In the genomic region with DNA sequence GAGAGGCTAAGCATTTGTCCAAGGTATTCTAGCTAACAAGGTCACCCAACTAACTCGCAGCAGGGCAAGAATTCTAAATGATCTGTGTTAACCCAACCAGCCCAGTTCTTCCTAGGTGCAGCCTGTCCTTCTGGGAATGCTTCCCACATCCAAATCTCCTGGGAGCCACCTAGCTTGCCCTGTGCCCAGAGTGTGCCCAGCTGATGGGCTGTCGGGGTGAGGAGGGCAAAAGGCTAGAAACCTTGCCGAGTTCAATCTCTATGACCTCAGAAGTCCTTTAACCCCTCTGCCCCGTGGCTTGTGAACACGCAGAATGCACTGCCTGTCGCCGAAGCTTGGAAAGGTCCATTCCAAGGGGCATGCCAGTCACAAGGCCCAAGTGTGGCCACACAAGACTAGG, we compare ENCODE assay signal across 26 mouse cellular contexts. TPM values are rescaled to one million over a fixed set of nuclear protein-coding genes. Genes with fewer than 3 reads are reported as not detected.
DNase-seq lines count a peak whose midpoint lies in the region; ATAC-seq and TF ChIP-seq lines count a peak whose summit lies in the region.
"Had no signal": no experiment of that assay in that cellular context is flagged by ENCODE, and none has a peak within 500 bp of the region (broad histone marks: within the 10 kb centered on the region; RNA-seq: fewer than 3 reads in every experiment).

No protein-coding gene starts in this region.

- no peak for TF ChIP-seq CTCF in kidney, adult 2 months (conservative IDR thresholded peaks at IDR 0.05; ENCODE audit: insufficient read depth, insufficient read length, low read depth, low read length)

- H3K4me2 ChIP-seq in forebrain, embryonic 13.5 days: no peak overlapping the region
- no peak overlapping the region for H3K4me2 ChIP-seq in kidney, embryonic 15.5 days
- H3K4me2 ChIP-seq in midbrain, embryonic 16.5 days (ENCODE audit: low read length): no peak overlapping the region
- H3K4me2 ChIP-seq: forebrain, embryonic 15.5 days; heart, embryonic 12.5 days; heart, embryonic 15.5 days; hindbrain, embryonic 14.5 days had no signal

- no peaks in the 10 kb centered on the region for H3K9me3 ChIP-seq in forebrain, embryonic 10.5 days
- H3K9me3 ChIP-seq in forebrain, embryonic 13.5 days (replicated peaks): no peaks in the 10 kb centered on the region
- H3K9me3 ChIP-seq in kidney, embryonic 15.5 days (replicated peaks): no peaks in the 10 kb centered on the region
- no peaks in the 10 kb centered on the region for H3K9me3 ChIP-seq in midbrain, embryonic 10.5 days (replicated peaks)
- no peaks in the 10 kb centered on the region for H3K9me3 ChIP-seq in midbrain, embryonic 16.5 days (replicated peaks; ENCODE audit: control insufficient read depth, low read length, poor library complexity, severe bottlenecking)
- H3K9me3 ChIP-seq: forebrain, embryonic 15.5 days; heart, embryonic 12.5 days; heart, embryonic 15.5 days had no signal

- H3K36me3 ChIP-seq in forebrain, embryonic 10.5 days (replicated peaks): no peaks in the 10 kb centered on the region
- no peaks in the 10 kb centered on the region for H3K36me3 ChIP-seq in forebrain, embryonic 13.5 days (ENCODE audit: poor library complexity, severe bottlenecking)
- no peaks in the 10 kb centered on the region for H3K36me3 ChIP-seq in kidney, adult 2 months (ENCODE audit: control insufficient read depth, insufficient read depth, low read length)
- H3K36me3 ChIP-seq in kidney, embryonic 15.5 days: no peaks in the 10 kb centered on the region
- H3K36me3 ChIP-seq in midbrain, embryonic 10.5 days: no peaks in the 10 kb centered on the region
- no peaks in the 10 kb centered on the region for H3K36me3 ChIP-seq in midbrain, embryonic 16.5 days (ENCODE audit: control insufficient read depth, insufficient read depth, low read length)
- H3K36me3 ChIP-seq: forebrain, embryonic 15.5 days had no signal

- 72% methylated on average over 7 of the region's 7 CpGs for WGBS in forebrain, embryonic 10.5 days
- 80% methylated on average over 7 of the region's 7 CpGs for WGBS in forebrain, embryonic 13.5 days
- 34% methylated on average over 7 of the region's 7 CpGs for WGBS in kidney, adult 2 months
- WGBS in kidney, embryonic 15.5 days: 72% methylated on average over 7 of the region's 7 CpGs
- WGBS in midbrain, embryonic 10.5 days: 67% methylated on average over 7 of the region's 7 CpGs
- 71% methylated on average over 7 of the region's 7 CpGs for WGBS in midbrain, embryonic 16.5 days

- ATAC-seq in forebrain, embryonic 13.5 days: no peak
- ATAC-seq in kidney, embryonic 15.5 days (replicated peaks; ENCODE audit: low FRiP score): no peak
- no peak for ATAC-seq in midbrain, embryonic 16.5 days
- ATAC-seq: activated CD4-positive, CD25-positive, alpha-beta regulatory T cell, adult 4 months; forebrain, embryonic 15.5 days; intestine, postnatal 0 days had no signal

- no peaks in the 10 kb centered on the region for H3K27me3 ChIP-seq in forebrain, embryonic 10.5 days (ENCODE audit: poor library complexity, severe bottlenecking)
- no peaks in the 10 kb centered on the region for H3K27me3 ChIP-seq in forebrain, embryonic 13.5 days
- no peaks in the 10 kb centered on the region for H3K27me3 ChIP-seq in kidney, adult 2 months (replicated peaks; ENCODE audit: control insufficient read depth, insufficient read depth, low read length)
- H3K27me3 ChIP-seq in kidney, embryonic 15.5 days: no peaks in the 10 kb centered on the region
- no peaks in the 10 kb centered on the region for H3K27me3 ChIP-seq in midbrain, embryonic 10.5 days (ENCODE audit: low read depth, poor library complexity, severe bottlenecking)
- H3K27me3 ChIP-seq in midbrain, embryonic 16.5 days (ENCODE audit: control insufficient read depth, insufficient read depth, low read depth, low read length): no peaks in the 10 kb centered on the region
- H3K27me3 ChIP-seq: forebrain, embryonic 15.5 days; heart, embryonic 12.5 days; heart, embryonic 15.5 days had no signal

- H3K9ac ChIP-seq in forebrain, embryonic 13.5 days: no peak overlapping the region
- no peak overlapping the region for H3K9ac ChIP-seq in kidney, embryonic 15.5 days
- no peak overlapping the region for H3K9ac ChIP-seq in midbrain, embryonic 16.5 days (ENCODE audit: low read depth, low read length)
- H3K9ac ChIP-seq: forebrain, embryonic 15.5 days; heart, embryonic 12.5 days; heart, embryonic 15.5 days; hindbrain, embryonic 14.5 days had no signal

- peak; percentile 36 for DNase-seq in adrenal gland, adult 2 months
- DNase-seq in adrenal gland, adult 8-10 months: no peak
- DNase-seq in forebrain, embryonic 10.5 days (ENCODE audit: extremely low spot score, low spot score): no peak
- peak; percentile 34 for DNase-seq in kidney, adult 2 months
- DNase-seq in midbrain, embryonic 10.5 days (ENCODE audit: low spot score): no peak
- DNase-seq: cerebellum, adult 18-20 months; cerebellum, adult 9-10 months; cerebellum, postnatal 14 days; gastrocnemius, postnatal 10 days; heart, adult 11 months; heart, postnatal 10 days; heart, postnatal 36 days had no signal

- no peak overlapping the region for H3K4me3 ChIP-seq in forebrain, embryonic 10.5 days
- H3K4me3 ChIP-seq in forebrain, embryonic 13.5 days: no peak overlapping the region
- H3K4me3 ChIP-seq in kidney, adult 2 months (ENCODE audit: insufficient read depth, low read depth, low read length): no peak overlapping the region
- H3K4me3 ChIP-seq in kidney, embryonic 15.5 days (replicated peaks): no peak overlapping the region
- no peak overlapping the region for H3K4me3 ChIP-seq in midbrain, embryonic 10.5 days
- no peak overlapping the region for H3K4me3 ChIP-seq in midbrain, embryonic 16.5 days (ENCODE audit: low read depth, low read length)
- H3K4me3 ChIP-seq: forebrain, embryonic 15.5 days; heart, embryonic 12.5 days; heart, embryonic 15.5 days had no signal

- H3K4me1 ChIP-seq in forebrain, embryonic 10.5 days: peaks cover 18% of the 10 kb centered on the region
- H3K4me1 ChIP-seq in forebrain, embryonic 13.5 days: no peaks in the 10 kb centered on the region
- H3K4me1 ChIP-seq in kidney, adult 2 months (ENCODE audit: control insufficient read depth, insufficient read depth, low read length): peaks cover 3% of the 10 kb centered on the region
- H3K4me1 ChIP-seq in kidney, embryonic 15.5 days: no peaks in the 10 kb centered on the region
- H3K4me1 ChIP-seq in midbrain, embryonic 10.5 days: peaks cover 18% of the 10 kb centered on the region
- no peaks in the 10 kb centered on the region for H3K4me1 ChIP-seq in midbrain, embryonic 16.5 days (ENCODE audit: control insufficient read depth, insufficient read depth, low read length)
- H3K4me1 ChIP-seq: forebrain, embryonic 15.5 days; heart, embryonic 12.5 days; heart, embryonic 15.5 days had no signal

- H3K27ac ChIP-seq in forebrain, embryonic 10.5 days: peak overlapping the region; percentile 62
- no peak overlapping the region for H3K27ac ChIP-seq in forebrain, embryonic 13.5 days
- H3K27ac ChIP-seq in kidney, adult 2 months (ENCODE audit: insufficient read depth, low read depth, low read length): no peak overlapping the region
- H3K27ac ChIP-seq in kidney, embryonic 15.5 days: no peak overlapping the region
- peak overlapping the region; percentile 74 for H3K27ac ChIP-seq in midbrain, embryonic 10.5 days (replicated peaks)
- no peak overlapping the region for H3K27ac ChIP-seq in midbrain, embryonic 16.5 days (ENCODE audit: low read length)
- H3K27ac ChIP-seq: forebrain, embryonic 15.5 days; heart, embryonic 15.5 days; hindbrain, embryonic 14.5 days had no signal

- TF ChIP-seq POLR2A in kidney, adult 2 months (IDR thresholded peaks at IDR 0.05; ENCODE audit: low read depth, low read length): no peak

RNA-seq across cellular contexts. Expression of gene Fam151a, which starts 30.5 kb away (rescaled TPM):
- under 1 TPM; 0.23 to 0.45 TPM for total RNA-seq in adrenal gland, adult 2 months (2021)
- polyA plus RNA-seq in adrenal gland, adult 2 months (2012; rRNA removed): 0.18 TPM in 1 of 2 replicates, not detected in the other
- total RNA-seq in adrenal gland, adult 8-10 months (2022): under 1 TPM in 1 of 4 experiments, not detected in 3; 0.17 TPM
- polyA plus RNA-seq in forebrain, embryonic 10.5 days (2016; fragmentation: Nextera tagmentation; extraction: Ambion mirVana): 0.09 TPM in 1 of 2 replicates, not detected in the other
- polyA plus RNA-seq in forebrain, embryonic 13.5 days (2015; fragmentation: Nextera tagmentation; extraction: Ambion mirVana): not detected in 2 replicates
- polyA plus RNA-seq in kidney, adult 2 months (2012; rRNA removed): 265 and 295 TPM in 2 replicates
- 5.3 and 5.7 TPM in 2 replicates for polyA plus RNA-seq in kidney, embryonic 15.5 days (2015; fragmentation: Nextera tagmentation; extraction: Ambion mirVana)
- polyA plus RNA-seq in midbrain, embryonic 10.5 days (2016; fragmentation: Nextera tagmentation; extraction: Ambion mirVana): not detected in 2 replicates
- polyA plus RNA-seq in midbrain, embryonic 16.5 days (2015; fragmentation: Nextera tagmentation; extraction: Ambion mirVana): not detected in 2 replicates
- total RNA-seq: gastrocnemius, postnatal 10 days; gastrocnemius, postnatal 4 days had no signal
- polyA plus RNA-seq: activated CD4-positive, CD25-positive, alpha-beta regulatory T cell, adult 4 months; brain, embryonic 14.5 days; forebrain, embryonic 11.5 days; forebrain, embryonic 15.5 days; heart, embryonic 12.5 days; hindbrain, embryonic 11.5 days; hindbrain, embryonic 14.5 days had no signal

RNA-seq across cellular contexts. Expression of gene Mroh7, which starts 33.4 kb away (rescaled TPM):
- 1 to 10 TPM in 1 of 2 experiments, under 1 TPM in 1; 0.83 to 1.4 TPM for total RNA-seq in adrenal gland, adult 2 months (2021)
- 3.1 and 5.1 TPM in 2 replicates for polyA plus RNA-seq in adrenal gland, adult 2 months (2012; rRNA removed)
- 1 to 10 TPM; 1.0 to 5.1 (median 3.2) TPM for total RNA-seq in adrenal gland, adult 8-10 months (2022)
- polyA plus RNA-seq in forebrain, embryonic 10.5 days (2016; fragmentation: Nextera tagmentation; extraction: Ambion mirVana): 0.06 and 0.12 TPM in 2 replicates
- 0.20 and 0.80 TPM in 2 replicates for polyA plus RNA-seq in forebrain, embryonic 13.5 days (2015; fragmentation: Nextera tagmentation; extraction: Ambion mirVana)
- polyA plus RNA-seq in kidney, adult 2 months (2012; rRNA removed): 9.2 and 9.7 TPM in 2 replicates
- polyA plus RNA-seq in kidney, embryonic 15.5 days (2015; fragmentation: Nextera tagmentation; extraction: Ambion mirVana): 0.52 and 0.57 TPM in 2 replicates
- 0.04 and 0.05 TPM in 2 replicates for polyA plus RNA-seq in midbrain, embryonic 10.5 days (2016; fragmentation: Nextera tagmentation; extraction: Ambion mirVana)
- polyA plus RNA-seq in midbrain, embryonic 16.5 days (2015; fragmentation: Nextera tagmentation; extraction: Ambion mirVana): 0.38 and 1.6 TPM in 2 replicates
- polyA plus RNA-seq: activated CD4-positive, CD25-positive, alpha-beta regulatory T cell, adult 4 months; embryonic facial prominence, embryonic 11.5 days; forebrain, embryonic 11.5 days had no signal

RNA-seq across cellular contexts. Expression of gene Acot11, which starts 40.6 kb away (rescaled TPM):
- 10 to 100 TPM; 46.7 to 84.2 TPM for total RNA-seq in adrenal gland, adult 2 months (2021)
- polyA plus RNA-seq in adrenal gland, adult 2 months (2012; rRNA removed): 21.2 and 23.2 TPM in 2 replicates
- 10 to 100 TPM in 3 of 4 experiments, 1 to 10 TPM in 1; 7.7 to 65.3 (median 27.8) TPM for total RNA-seq in adrenal gland, adult 8-10 months (2022)
- polyA plus RNA-seq in forebrain, embryonic 10.5 days (2016; fragmentation: Nextera tagmentation; extraction: Ambion mirVana): 1.9 and 2.1 TPM in 2 replicates
- 0.63 and 0.94 TPM in 2 replicates for polyA plus RNA-seq in forebrain, embryonic 13.5 days (2015; fragmentation: Nextera tagmentation; extraction: Ambion mirVana)
- 18.2 and 20.2 TPM in 2 replicates for polyA plus RNA-seq in kidney, adult 2 months (2012; rRNA removed)
- 2.7 and 3.7 TPM in 2 replicates for polyA plus RNA-seq in kidney, embryonic 15.5 days (2015; fragmentation: Nextera tagmentation; extraction: Ambion mirVana)
- polyA plus RNA-seq in midbrain, embryonic 10.5 days (2016; fragmentation: Nextera tagmentation; extraction: Ambion mirVana): 2.0 and 2.2 TPM in 2 replicates
- polyA plus RNA-seq in midbrain, embryonic 16.5 days (2015; fragmentation: Nextera tagmentation; extraction: Ambion mirVana): 1.9 and 2.2 TPM in 2 replicates

Comparison
In these comparisons a context has a peak if more than half of its experiments do, and no peak if none do; other contexts are left out.
1. DNase-seq: peak in adrenal gland, adult 2 months (single experiment) and kidney, adult 2 months (single experiment); none in adrenal gland, adult 8-10 months (single experiment), forebrain, embryonic 10.5 days (single experiment) and midbrain, embryonic 10.5 days (single experiment).
2. H3K27ac ChIP-seq: peak in forebrain, embryonic 10.5 days (single experiment) and midbrain, embryonic 10.5 days (single experiment); none in forebrain, embryonic 13.5 days (single experiment), kidney, adult 2 months (single experiment), kidney, embryonic 15.5 days (single experiment) and midbrain, embryonic 16.5 days (single experiment).
3. RNA of gene Fam151a, which starts 30.5 kb away (polyA plus RNA-seq): 265 to 295 TPM in kidney, adult 2 months; 5.3 to 5.7 TPM in kidney, embryonic 15.5 days, 0.09 TPM in forebrain, embryonic 10.5 days, 0.18 TPM in adrenal gland, adult 2 months, not detected in forebrain, embryonic 13.5 days, not detected in midbrain, embryonic 10.5 days and not detected in midbrain, embryonic 16.5 days; every median in the first group is over 10 times any median in the second.